Mouse (Mus musculus) erythroblast, embryonic 14.5 days (primary cell): ENCODE measurements around the gene Csmd2.

ENCODE experiments used
- GATA1 ChIP-seq: IDR thresholded peaks from 2 replicates; pipeline ENCODE4 v1.6.1; 2012; ENCODE audit warnings: low read length, inconsistent platforms, mixed read lengths
- TAL1 ChIP-seq: IDR thresholded peaks from 3 replicates; pipeline ENCODE4 v1.6.1; 2012; ENCODE audit warnings: low read length, inconsistent platforms, mixed read lengths

DNA sequence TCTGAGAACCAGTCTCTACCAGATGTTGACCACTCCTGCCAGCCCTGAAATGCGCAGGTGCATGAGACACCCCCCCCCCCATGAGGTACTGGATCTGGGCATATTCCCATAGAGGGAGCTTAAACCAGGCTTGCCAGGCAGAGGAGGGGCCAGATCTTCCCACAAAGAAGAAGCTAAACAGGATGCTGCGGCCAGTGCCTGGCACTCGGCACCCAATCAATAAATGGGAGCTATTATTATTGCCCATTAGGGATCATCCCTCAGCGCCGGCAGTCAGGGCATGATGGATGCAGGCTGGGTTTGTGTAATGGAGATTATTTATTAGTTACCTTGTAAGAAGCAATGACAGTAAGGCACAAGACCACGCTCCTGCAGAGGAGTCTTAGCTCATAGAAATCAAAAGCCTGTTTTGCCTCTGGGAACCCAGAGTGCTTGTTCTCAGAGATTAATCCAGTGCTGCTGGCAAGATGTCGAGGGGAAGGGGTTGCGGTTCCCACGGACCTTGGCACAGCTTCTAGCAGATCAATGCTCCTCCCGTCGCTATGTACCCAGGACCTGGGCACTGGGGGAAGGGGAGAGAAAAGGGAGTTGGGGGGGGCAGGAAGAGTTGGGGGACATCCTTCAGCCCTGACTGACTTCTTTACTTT lies 146.8 kb downstream of the Csmd2 start:
- TF ChIP-seq GATA1 (no peak), TAL1 (no peak)
